Mouse (Mus musculus) cerebellum, adult 2 months (tissue): ENCODE results near the gene Tmem50a.

Experiments
- CTCF ChIP-seq: fragments of 200-500 bp; IDR thresholded peaks from 2 replicates; pipeline ENCODE4 v1.5.1; 2011; ENCODE audit warnings: low read depth, mild to moderate bottlenecking, control low read depth, low read length, moderate library complexity, borderline replicate concordance; ENCODE audit not compliant: insufficient read depth
- POLR2A ChIP-seq: fragments of 200-500 bp; IDR thresholded peaks from 2 replicates; pipeline ENCODE4 v1.6.1; 2011; ENCODE audit warnings: low read length, control low read depth, borderline replicate concordance; ENCODE audit not compliant: insufficient read depth

- TF ChIP-seq POLR2A (no peak), CTCF (no peak)
Measured at GRCm38 (mm10) chr4:134867661-134868060, 47.2 kb downstream of the Tmem50a start.
